Mouse (Mus musculus): ENCODE data around the gene Rhd. TPM values are rescaled to one million over a fixed set of nuclear protein-coding genes. Genes with fewer than 3 reads are reported as not detected.

Rhd gene
- polyA plus RNA-seq, 2 experiments: 260 to 576 TPM

- no peak overlapping the region for H3K4me2 ChIP-seq (ENCODE audit: low read depth)
- H3K36me3 ChIP-seq (replicated peaks; ENCODE audit: control insufficient read depth, insufficient read depth, low read depth): peaks cover 97% of the 10 kb centered on the region
- WGBS (ENCODE audit: insufficient replicate concordance): 77% methylated on average over 10 of the region's 10 CpGs
- H3K27ac ChIP-seq: no peak overlapping the region
- TF ChIP-seq CTCF (IDR thresholded peaks at IDR 0.05; ENCODE audit: low read depth): no peak
- no peak for TF ChIP-seq EP300 (IDR thresholded peaks at IDR 0.05; ENCODE audit: low read depth)
- no peaks in the 10 kb centered on the region for H3K4me1 ChIP-seq (replicated peaks; ENCODE audit: control insufficient read depth in 2 of 2, insufficient read depth in 2 of 2, low read length in 1 of 2)
- ATAC-seq (ENCODE audit: insufficient read depth) (no peak), DNase-seq (ENCODE audit: low read depth in 3 of 3, low spot score in 3 of 3) (no peak)
- H3K4me3 ChIP-seq (ENCODE audit: insufficient read depth in 1 of 2, low read depth in 2 of 2, low read length in 2 of 2): no peak overlapping the region
- no peak overlapping the region for H3K9ac ChIP-seq (replicated peaks)
- H3K9me3 ChIP-seq (ENCODE audit: control insufficient read depth, low read length): no peaks in the 10 kb centered on the region
- no peaks in the 10 kb centered on the region for H3K27me3 ChIP-seq (ENCODE audit: control insufficient read depth, insufficient read depth, low read length)
These were observed 19.5 kb downstream of the Rhd start for GRCm38 (mm10) chr4:134883808-134884207.

GRCm38 (mm10) chr4:134884364-134884763, 20.0 kb downstream of the Rhd start:
- Histone ChIP-seq H3K4me2 (ENCODE audit: low read depth) (no peak overlapping the region), H3K4me3 (ENCODE audit: insufficient read depth in 1 of 2, low read depth in 2 of 2, low read length in 2 of 2) (no peak overlapping the region), H3K9me3 (ENCODE audit: control insufficient read depth, low read length) (no peaks in the 10 kb centered on the region), H3K36me3 (replicated peaks; ENCODE audit: control insufficient read depth, insufficient read depth, low read depth) (peaks cover 97% of the 10 kb centered on the region), H3K27me3 (ENCODE audit: control insufficient read depth, insufficient read depth, low read length) (no peaks in the 10 kb centered on the region), H3K9ac (replicated peaks) (no peak overlapping the region), H3K4me1 (replicated peaks; ENCODE audit: control insufficient read depth in 2 of 2, insufficient read depth in 2 of 2, low read length in 1 of 2) (no peaks in the 10 kb centered on the region), H3K27ac (no peak overlapping the region)
- 88% methylated on average over 4 of the region's 4 CpGs for WGBS (ENCODE audit: insufficient replicate concordance)
- no peak for TF ChIP-seq EP300 (IDR thresholded peaks at IDR 0.05; ENCODE audit: low read depth)
- TF ChIP-seq CTCF (IDR thresholded peaks at IDR 0.05; ENCODE audit: low read depth): no peak
- ATAC-seq (ENCODE audit: insufficient read depth) (no peak), DNase-seq (ENCODE audit: low read depth in 3 of 3, low spot score in 3 of 3) (no peak)

- TF ChIP-seq EP300 (IDR thresholded peaks at IDR 0.05; ENCODE audit: low read depth): no peak
- TF ChIP-seq CTCF (IDR thresholded peaks at IDR 0.05; ENCODE audit: low read depth): no peak
- H3K27me3 ChIP-seq (ENCODE audit: control insufficient read depth, insufficient read depth, low read length): no peaks in the 10 kb centered on the region
- WGBS (ENCODE audit: insufficient replicate concordance): 86% methylated on average over 6 of the region's 6 CpGs
- DNase-seq (ENCODE audit: low read depth in 3 of 3, low spot score in 3 of 3) (no peak), ATAC-seq (ENCODE audit: insufficient read depth) (no peak)
- no peaks in the 10 kb centered on the region for H3K4me1 ChIP-seq (replicated peaks; ENCODE audit: control insufficient read depth in 2 of 2, insufficient read depth in 2 of 2, low read length in 1 of 2)
- no peaks in the 10 kb centered on the region for H3K9me3 ChIP-seq (ENCODE audit: control insufficient read depth, low read length)
- H3K4me2 ChIP-seq (ENCODE audit: low read depth): no peak overlapping the region
- H3K36me3 ChIP-seq (replicated peaks; ENCODE audit: control insufficient read depth, insufficient read depth, low read depth): peaks cover 99% of the 10 kb centered on the region
- H3K9ac ChIP-seq (replicated peaks): no peak overlapping the region
- H3K4me3 ChIP-seq (ENCODE audit: insufficient read depth in 1 of 2, low read depth in 2 of 2, low read length in 2 of 2): no peak overlapping the region
- no peak overlapping the region for H3K27ac ChIP-seq
These were observed 27.8 kb downstream of the Rhd start for GRCm38 (mm10) chr4:134892096-134892495.

- 91% methylated on average over 6 of the region's 6 CpGs for WGBS (ENCODE audit: insufficient replicate concordance)
- Histone ChIP-seq H3K9ac (replicated peaks) (no peak overlapping the region), H3K4me1 (replicated peaks; ENCODE audit: control insufficient read depth in 2 of 2, insufficient read depth in 2 of 2, low read length in 1 of 2) (no peaks in the 10 kb centered on the region), H3K4me3 (ENCODE audit: insufficient read depth in 1 of 2, low read depth in 2 of 2, low read length in 2 of 2) (no peak overlapping the region), H3K27ac (no peak overlapping the region), H3K36me3 (replicated peaks; ENCODE audit: control insufficient read depth, insufficient read depth, low read depth) (peaks cover 78% of the 10 kb centered on the region), H3K9me3 (ENCODE audit: control insufficient read depth, low read length) (no peaks in the 10 kb centered on the region), H3K27me3 (ENCODE audit: control insufficient read depth, insufficient read depth, low read length) (no peaks in the 10 kb centered on the region), H3K4me2 (ENCODE audit: low read depth) (no peak overlapping the region)
- DNase-seq (ENCODE audit: low read depth in 3 of 3, low spot score in 3 of 3): no peak
- ATAC-seq (ENCODE audit: insufficient read depth): peak; percentile 19; the same call in 1 of the 2 replicates
- TF ChIP-seq EP300 (IDR thresholded peaks at IDR 0.05; ENCODE audit: low read depth): no peak
- TF ChIP-seq CTCF (IDR thresholded peaks at IDR 0.05; ENCODE audit: low read depth): no peak
These were observed 32.9 kb downstream of the Rhd start for GRCm38 (mm10) chr4:134897256-134897655.

- no peaks in the 10 kb centered on the region for H3K27me3 ChIP-seq (ENCODE audit: control insufficient read depth, insufficient read depth, low read length)
- no peak overlapping the region for H3K27ac ChIP-seq
- no peak overlapping the region for H3K9ac ChIP-seq (replicated peaks)
- no peak for TF ChIP-seq EP300 (IDR thresholded peaks at IDR 0.05; ENCODE audit: low read depth)
- no peak for TF ChIP-seq CTCF (IDR thresholded peaks at IDR 0.05; ENCODE audit: low read depth)
- no peak overlapping the region for H3K4me2 ChIP-seq (ENCODE audit: low read depth)
- DNase-seq (ENCODE audit: low read depth in 3 of 3, low spot score in 3 of 3) (no peak), ATAC-seq (ENCODE audit: insufficient read depth) (no peak)
- peaks cover 72% of the 10 kb centered on the region for H3K36me3 ChIP-seq (replicated peaks; ENCODE audit: control insufficient read depth, insufficient read depth, low read depth)
- H3K4me3 ChIP-seq (ENCODE audit: insufficient read depth in 1 of 2, low read depth in 2 of 2, low read length in 2 of 2): no peak overlapping the region
- no peaks in the 10 kb centered on the region for H3K4me1 ChIP-seq (replicated peaks; ENCODE audit: control insufficient read depth in 2 of 2, insufficient read depth in 2 of 2, low read length in 1 of 2)
- no peaks in the 10 kb centered on the region for H3K9me3 ChIP-seq (ENCODE audit: control insufficient read depth, low read length)
- 85% methylated on average over 8 of the region's 8 CpGs for WGBS (ENCODE audit: insufficient replicate concordance)
These were observed 36.8 kb downstream of the Rhd start for GRCm38 (mm10) chr4:134901126-134901525.
